Mouse (Mus musculus) hindbrain, embryonic 10.5 days (tissue): Measurements from ENCODE around the gene Rab3ip. TPM values are rescaled to one million over a fixed set of nuclear protein-coding genes. Genes with fewer than 3 reads are reported as not detected.
A peak's percentile ranks its signal among the peaks of the same experiment; 100 is the strongest.

Experiments used
- DNase-seq: peaks from one replicate; pipeline ENCODE4 v3.0.0-alpha.2; 2017; ENCODE audit warnings: low spot score
- H3K27ac ChIP-seq: fragments of 300-500 bp; sonication (generic); 2 replicates; pipeline ENCODE4 v1.5.1; 2016; ENCODE audit warnings: mild to moderate bottlenecking, moderate library complexity
- H3K27me3 ChIP-seq: fragments of 300-500 bp; sonication (generic); 2 replicates; pipeline ENCODE4 v1.6.1; 2016; ENCODE audit warnings: mild to moderate bottlenecking; ENCODE audit not compliant: poor library complexity, insufficient read depth, severe bottlenecking
- H3K36me3 ChIP-seq: fragments of 300-500 bp; sonication (generic); 2 replicates; pipeline ENCODE4 v1.6.1; 2016; ENCODE audit warnings: mild to moderate bottlenecking, moderate library complexity
- H3K4me1 ChIP-seq: fragments of 300-500 bp; sonication (generic); replicated peaks from 2 replicates; pipeline ENCODE4 v1.6.1; 2016; ENCODE audit warnings: mild to moderate bottlenecking
- H3K4me3 ChIP-seq: fragments of 300-500 bp; sonication (generic); 2 replicates; pipeline ENCODE4 v1.5.1; 2016; ENCODE audit warnings: mild to moderate bottlenecking, moderate library complexity
- H3K9me3 ChIP-seq: fragments of 300-500 bp; sonication (generic); 2 replicates; pipeline ENCODE4 v1.6.1; 2016; ENCODE audit warnings: mild to moderate bottlenecking, moderate library complexity
- WGBS: fragments of 180-500 bp; shearing (Covaris S2); methylation state at CpG from one replicate; pipeline ENCODE4 v1.1.7; 2016; 5-methylcytosine and 5-hydroxymethylcytosine counted together
- polyA plus RNA-seq: library from polyadenylated mRNA; unstranded; fragments of >200 nt; fragmentation: Nextera tagmentation; extraction: Ambion mirVana; gene quantifications from 2 replicates; pipeline ENCODE4 v1.2.1, GENCODE M21; 2016

Rab3ip gene
- polyA plus RNA-seq = 45.0 TPM in 2 replicates

GRCm38 (mm10) chr10:116950009-116950769, at the start of gene Rab3ip:
Gene Rab3ip, minus strand, starts transcription at chr10:116950769.
- Histone ChIP-seq H3K4me3 (peak within 1 kb of the TSS; percentile 96), H3K9me3 (no peaks in the 10 kb centered on the region), H3K36me3 (0 out of 2 replicates have a peak, but pooled peaks cover 7% of the 10 kb centered on the region), H3K4me1 (peaks cover 21% of the 10 kb centered on the region), H3K27ac (peak within 1 kb of the TSS; percentile 93), H3K27me3 (no peaks in the 10 kb centered on the region)
- DNase-seq = peak; percentile 95
- 2% methylated on average over 97 of the region's 103 CpGs for WGBS

- 88% methylated on average over 17 of the region's 17 CpGs for WGBS
- Histone ChIP-seq H3K4me3 (no peak overlapping the region), H3K27me3 (no peaks in the 10 kb centered on the region), H3K9me3 (no peaks in the 10 kb centered on the region), H3K36me3 (no peaks in the 10 kb centered on the region), H3K27ac (no peak overlapping the region), H3K4me1 (peaks cover 11% of the 10 kb centered on the region)
- no peak for DNase-seq
Measured at GRCm38 (mm10) chr10:116998716-116999455, 48.3 kb upstream of the Rab3ip start.

- Histone ChIP-seq H3K36me3 (no peaks in the 10 kb centered on the region), H3K27ac (0 out of 2 replicates have a peak overlapping the region, but pooled peaks have one; percentile 17), H3K27me3 (no peaks in the 10 kb centered on the region), H3K9me3 (no peaks in the 10 kb centered on the region), H3K4me1 (peaks cover 11% of the 10 kb centered on the region), H3K4me3 (no peak overlapping the region)
- DNase-seq = no peak
- WGBS = 74% methylated on average over 6 of the region's 6 CpGs
Measured at GRCm38 (mm10) chr10:116996236-116996600, 45.6 kb upstream of the Rab3ip start.

GRCm38 (mm10) chr10:116995584-116996235, 45.1 kb upstream of the Rab3ip start:
- WGBS = 67% methylated on average over 6 of the region's 6 CpGs
- no peak for DNase-seq
- H3K9me3 ChIP-seq = no peaks in the 10 kb centered on the region
- peaks cover 11% of the 10 kb centered on the region for H3K4me1 ChIP-seq
- H3K36me3 ChIP-seq = no peaks in the 10 kb centered on the region
- H3K27me3 ChIP-seq = no peaks in the 10 kb centered on the region
- 0 out of 2 replicates have a peak overlapping the region, but pooled peaks have one; percentile 17 for H3K27ac ChIP-seq
- H3K4me3 ChIP-seq = no peak overlapping the region

- Histone ChIP-seq H3K9me3 (no peaks in the 10 kb centered on the region), H3K27ac (no peak overlapping the region), H3K4me1 (peaks cover 11% of the 10 kb centered on the region), H3K27me3 (no peaks in the 10 kb centered on the region), H3K36me3 (no peaks in the 10 kb centered on the region), H3K4me3 (no peak overlapping the region)
- DNase-seq = no peak
- WGBS = 77% methylated on average over 5 of the region's 5 CpGs
Measured at GRCm38 (mm10) chr10:116995162-116995561, 44.6 kb upstream of the Rab3ip start.

- H3K4me1 ChIP-seq = peaks cover 11% of the 10 kb centered on the region
- no peak overlapping the region for H3K27ac ChIP-seq
- no peaks in the 10 kb centered on the region for H3K9me3 ChIP-seq
- H3K27me3 ChIP-seq = no peaks in the 10 kb centered on the region
- no peaks in the 10 kb centered on the region for H3K36me3 ChIP-seq
- no peak overlapping the region for H3K4me3 ChIP-seq
- DNase-seq = no peak
- 93% methylated on average over 8 of the region's 8 CpGs for WGBS
Measured at GRCm38 (mm10) chr10:116993971-116994370, 43.4 kb upstream of the Rab3ip start.

- WGBS = 55% methylated on average over 21 of the region's 21 CpGs
- H3K4me3 ChIP-seq = no peak within 1 kb of the TSS
- H3K9me3 ChIP-seq = no peaks in the 10 kb centered on the region
- H3K4me1 ChIP-seq = peaks cover 18% of the 10 kb centered on the region
- H3K36me3 ChIP-seq = no peaks in the 10 kb centered on the region
- DNase-seq = no peak
- no peaks in the 10 kb centered on the region for H3K27me3 ChIP-seq
- H3K27ac ChIP-seq = no peak within 1 kb of the TSS
Measured at GRCm38 (mm10) chr10:116986264-116987082, 35.9 kb upstream of the Rab3ip start, which contains the start of gene Best3. Gene Best3, plus strand, starts transcription at chr10:116986314.

- 77% methylated on average over 12 of the region's 12 CpGs for WGBS
- no peak for DNase-seq
Measured at GRCm38 (mm10) chr10:116984836-116985235, 34.3 kb upstream of the Rab3ip start.

GRCm38 (mm10) chr10:116982526-116982925, 32.0 kb upstream of the Rab3ip start:
- H3K9me3 ChIP-seq = no peaks in the 10 kb centered on the region
- no peaks in the 10 kb centered on the region for H3K27me3 ChIP-seq
- no peaks in the 10 kb centered on the region for H3K36me3 ChIP-seq
- no peak overlapping the region for H3K4me3 ChIP-seq
- no peak for DNase-seq
- 75% methylated on average over 4 of the region's 4 CpGs for WGBS
- H3K4me1 ChIP-seq = peaks cover 14% of the 10 kb centered on the region
- no peak overlapping the region for H3K27ac ChIP-seq

More at GRCm38 (mm10) chr10:116984836-116985235, 34.3 kb upstream of the Rab3ip start:
- H3K4me3 ChIP-seq = no peak overlapping the region
- H3K27ac ChIP-seq = no peak overlapping the region
- H3K9me3 ChIP-seq = no peaks in the 10 kb centered on the region
- no peaks in the 10 kb centered on the region for H3K36me3 ChIP-seq
- H3K4me1 ChIP-seq = peaks cover 18% of the 10 kb centered on the region
- no peaks in the 10 kb centered on the region for H3K27me3 ChIP-seq

- Histone ChIP-seq H3K27ac (no peak overlapping the region), H3K36me3 (no peaks in the 10 kb centered on the region), H3K27me3 (no peaks in the 10 kb centered on the region), H3K9me3 (no peaks in the 10 kb centered on the region), H3K4me3 (no peak overlapping the region), H3K4me1 (no peaks in the 10 kb centered on the region)
- no peak for DNase-seq
- WGBS = 81% methylated on average over 3 of the region's 3 CpGs
Measured at GRCm38 (mm10) chr10:116980888-116981287, 30.3 kb upstream of the Rab3ip start.

GRCm38 (mm10) chr10:116980273-116980672, 29.7 kb upstream of the Rab3ip start:
- DNase-seq = no peak
- no peaks in the 10 kb centered on the region for H3K36me3 ChIP-seq
- no peak overlapping the region for H3K27ac ChIP-seq
- no peaks in the 10 kb centered on the region for H3K4me1 ChIP-seq
- no peaks in the 10 kb centered on the region for H3K9me3 ChIP-seq
- no peak overlapping the region for H3K4me3 ChIP-seq
- WGBS = 79% methylated on average over 4 of the region's 4 CpGs
- no peaks in the 10 kb centered on the region for H3K27me3 ChIP-seq

GRCm38 (mm10) chr10:116978841-116979240, 28.3 kb upstream of the Rab3ip start:
- Histone ChIP-seq H3K27ac (no peak overlapping the region), H3K36me3 (no peaks in the 10 kb centered on the region), H3K4me3 (no peak overlapping the region), H3K4me1 (no peaks in the 10 kb centered on the region), H3K9me3 (no peaks in the 10 kb centered on the region), H3K27me3 (no peaks in the 10 kb centered on the region)
- no peak for DNase-seq
- 93% methylated on average over 9 of the region's 9 CpGs for WGBS
